Mouse (Mus musculus): ENCODE data around the gene Rhot1.

The Rhot1 gene

GRCm38 (mm10) chr11:80291004-80291403, 82.2 kb downstream of the Rhot1 start:
- no peak for DNase-seq

DNA sequence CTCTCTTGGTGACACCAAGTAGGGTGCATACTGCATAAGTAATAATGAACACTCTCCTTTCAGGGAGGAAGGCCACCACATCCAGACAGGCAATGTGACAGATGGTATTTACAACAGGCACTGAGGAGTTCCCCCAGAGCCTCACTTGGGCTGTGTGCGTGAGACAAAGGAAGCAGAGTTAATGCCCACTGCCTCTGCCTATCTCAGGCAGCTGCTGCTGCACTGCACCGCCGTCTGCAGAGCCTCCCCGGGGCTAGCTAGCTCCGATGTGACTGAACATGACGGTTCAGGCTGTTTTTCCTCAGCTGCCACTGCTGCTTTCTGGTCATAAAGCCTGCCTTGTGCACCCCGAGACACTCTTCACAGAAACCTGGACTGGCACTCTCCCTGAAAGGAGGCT, 83.6 kb downstream of the Rhot1 start:
- no peak for DNase-seq

- no peak for DNase-seq
Observed at GRCm38 (mm10) chr11:80295066-80295465, 86.2 kb downstream of the Rhot1 start.

DNA sequence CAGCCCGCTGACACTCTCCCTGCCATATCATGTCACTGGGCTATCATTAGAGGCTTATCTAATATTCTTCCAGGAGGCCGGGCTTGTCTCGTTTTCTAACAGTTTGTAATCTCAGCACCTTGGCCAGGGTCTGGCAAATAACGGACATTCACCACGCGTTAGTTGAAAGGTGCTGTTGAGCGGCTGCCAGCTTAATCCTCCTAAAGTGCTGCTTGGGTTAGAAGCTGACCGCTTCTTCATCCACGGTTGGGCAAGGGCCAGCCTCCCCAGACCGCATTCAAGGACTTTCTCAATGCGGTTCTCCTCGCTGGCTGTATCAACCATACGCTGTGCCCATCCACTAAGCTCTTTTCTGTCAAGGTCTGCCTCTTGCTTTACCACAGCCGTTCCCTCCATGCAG, 87.0 kb downstream of the Rhot1 start:
- no peak for DNase-seq

DNA sequence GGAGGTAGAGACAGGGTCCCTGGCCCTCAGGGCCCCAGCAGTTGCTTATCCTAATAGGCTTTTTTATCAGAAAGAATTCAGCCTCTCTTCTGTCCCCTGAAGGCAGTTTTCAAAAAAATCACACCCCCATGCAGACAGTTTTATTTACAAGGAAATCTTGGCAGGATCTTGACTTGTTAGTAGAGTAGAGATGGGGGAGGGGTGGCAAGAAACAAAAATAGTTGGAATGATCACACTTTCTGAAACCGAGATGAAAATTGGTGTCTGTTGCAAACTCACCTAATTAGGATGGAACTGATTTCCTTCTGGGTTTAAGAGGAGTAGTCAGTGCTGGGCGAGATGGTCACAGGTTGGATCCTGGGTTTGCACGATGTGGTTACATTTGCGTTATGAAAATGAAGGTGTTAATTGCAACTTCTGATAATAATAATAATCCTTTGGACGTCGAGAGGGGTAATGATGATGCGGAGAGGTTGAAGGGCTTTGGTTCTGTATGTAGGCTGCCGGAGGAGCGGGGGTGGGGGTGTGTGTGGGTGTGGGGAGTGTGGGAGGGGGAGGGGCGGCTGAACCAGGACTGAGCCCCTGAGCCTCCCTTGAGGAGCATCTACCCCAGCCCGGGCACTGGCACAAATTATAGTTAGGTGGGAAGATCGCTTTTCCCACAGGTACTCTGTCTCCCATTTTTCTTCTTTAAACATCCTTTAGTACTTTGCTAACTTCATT, 90.9 kb downstream of the Rhot1 start:
- DNase-seq = no peak

DNA sequence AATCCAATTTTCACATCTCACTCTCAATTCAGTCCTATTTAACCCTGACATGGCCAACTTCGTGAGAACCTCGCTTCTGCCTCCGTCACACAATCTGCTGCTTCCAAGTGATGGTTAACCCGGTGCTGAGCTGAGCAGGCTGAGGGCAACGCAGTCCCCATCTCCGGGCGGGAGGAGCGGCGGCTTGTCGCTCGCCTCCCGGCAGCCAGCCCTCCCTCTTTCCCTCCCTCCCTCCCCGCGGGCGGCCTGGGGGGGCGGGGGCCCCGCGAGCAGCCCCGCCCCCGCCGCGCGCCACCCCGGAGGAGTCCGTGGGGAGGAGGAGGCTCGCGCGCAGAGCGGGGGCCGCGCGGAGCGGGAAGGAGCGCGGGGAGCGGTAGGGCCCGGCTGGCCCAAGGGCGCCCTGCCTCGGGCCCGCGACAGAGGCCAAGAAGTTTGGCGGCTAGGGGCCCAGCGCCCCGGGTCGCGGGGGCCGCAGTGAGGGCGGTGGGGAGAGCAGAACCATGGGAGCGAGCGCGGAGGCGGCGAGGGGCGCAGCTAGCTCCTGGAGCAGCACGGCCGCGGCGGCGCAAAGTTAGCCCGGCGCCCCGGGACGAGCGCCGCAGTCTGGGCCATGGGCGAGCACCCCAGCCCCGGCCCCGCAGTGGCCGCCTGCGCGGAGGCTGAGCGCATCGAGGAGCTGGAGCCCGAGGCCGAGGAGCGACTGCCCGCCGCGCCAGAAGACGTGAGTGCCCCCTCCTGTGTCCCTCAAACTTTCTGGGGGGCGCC, 91.9 kb downstream of the Rhot1 start, which contains the start of gene Rhbdl3:
Gene Rhbdl3, plus strand, starts transcription at position 362 of the 765 bp plus-strand sequence.
- peak; percentile 17 for DNase-seq

DNA sequence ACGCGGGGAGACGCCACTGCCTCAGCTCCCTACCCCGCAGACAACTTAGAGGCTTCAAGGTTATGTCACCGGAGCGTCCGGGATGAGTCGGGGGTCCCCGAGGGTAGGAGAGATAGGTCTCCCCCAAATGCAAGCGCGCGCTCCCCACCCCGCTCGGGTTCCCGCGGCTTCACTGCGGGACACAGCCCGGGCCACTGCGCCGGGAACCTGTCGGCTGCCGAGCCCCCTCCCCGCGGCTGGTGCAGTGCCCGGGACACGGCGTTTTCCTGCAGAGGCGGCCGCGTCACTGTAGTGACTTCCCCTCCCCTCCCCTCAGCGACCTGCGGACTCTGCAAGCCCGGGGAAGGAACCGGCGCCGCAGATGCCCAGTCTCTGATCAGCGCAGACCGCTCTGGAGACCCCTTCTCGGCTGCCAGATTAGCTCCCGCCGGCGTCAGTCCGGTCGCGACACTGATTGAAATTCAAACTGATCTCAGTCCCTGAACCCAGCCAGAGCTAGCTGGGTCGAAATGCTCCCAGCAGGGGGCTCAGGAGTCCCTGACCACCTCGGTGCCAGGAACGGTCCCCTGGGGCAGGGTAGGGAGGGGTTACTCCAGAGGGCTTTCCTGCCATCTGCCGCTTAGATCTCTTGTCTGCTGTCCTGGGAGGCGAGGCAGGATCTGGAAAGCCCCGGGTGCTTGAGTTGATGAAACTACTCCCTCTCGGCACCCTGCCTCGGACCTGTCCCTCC, 92.7 kb downstream of the Rhot1 start:
- peak; percentile 13 for DNase-seq

DNA sequence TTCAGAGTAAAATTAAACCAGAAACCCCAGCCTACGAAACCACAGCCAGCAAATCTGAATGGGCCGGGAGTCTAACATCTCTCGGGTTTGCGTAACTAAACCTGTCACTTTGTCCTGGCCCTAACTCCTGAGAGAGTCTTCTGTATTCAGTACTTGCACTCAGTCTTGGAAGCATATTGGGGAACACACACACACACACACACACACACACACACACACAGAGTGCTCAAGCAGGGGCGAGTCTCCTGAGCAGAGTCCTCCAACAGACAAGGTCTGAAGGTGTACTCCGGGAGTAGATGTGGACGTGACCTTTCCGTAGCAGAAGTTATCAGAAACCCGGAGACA, 93.2 kb downstream of the Rhot1 start:
- DNase-seq = no peak

DNA sequence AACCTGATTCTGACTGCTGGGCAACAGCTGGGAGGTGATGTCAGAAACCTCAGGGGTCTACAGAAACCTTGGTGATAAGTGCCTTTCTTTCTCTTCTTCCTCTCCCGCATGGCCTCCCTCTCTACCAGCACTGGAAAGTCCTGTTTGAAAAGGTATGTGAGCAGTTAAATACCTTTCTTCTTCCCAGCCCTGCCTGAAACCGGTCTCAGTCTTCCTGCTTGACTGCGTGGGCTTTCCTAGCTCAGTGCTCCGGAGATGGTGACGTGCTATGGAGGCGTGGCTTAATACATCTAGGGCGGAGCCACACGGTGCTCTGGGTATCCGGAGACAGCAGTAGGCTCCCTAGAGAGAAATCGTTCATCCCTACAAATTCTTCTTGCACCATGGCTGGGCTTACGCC, 93.7 kb downstream of the Rhot1 start:
- DNase-seq = peak; percentile 28

DNA sequence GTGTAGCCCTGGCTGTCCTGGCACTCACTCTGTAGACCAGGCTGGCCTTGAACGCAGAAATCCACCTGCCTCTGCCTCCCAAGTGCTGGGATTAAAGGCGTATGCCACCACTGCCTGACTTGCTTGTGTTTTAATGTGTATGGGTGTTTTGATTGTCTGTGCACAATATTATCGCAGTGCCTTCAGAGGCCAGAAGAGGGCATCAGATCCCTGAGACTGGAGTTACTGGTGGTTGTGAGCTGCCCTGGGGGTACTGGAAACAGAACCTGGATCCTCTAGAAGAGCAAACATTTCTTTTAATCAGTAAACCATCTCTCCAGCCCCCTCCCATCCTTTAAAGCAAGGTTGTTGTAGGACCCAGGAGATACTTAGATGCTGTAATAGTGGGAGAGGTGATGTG, 94.9 kb downstream of the Rhot1 start:
- no peak for DNase-seq

- DNase-seq = no peak
Observed at GRCm38 (mm10) chr11:80304846-80305245, 96.0 kb downstream of the Rhot1 start.

DNA sequence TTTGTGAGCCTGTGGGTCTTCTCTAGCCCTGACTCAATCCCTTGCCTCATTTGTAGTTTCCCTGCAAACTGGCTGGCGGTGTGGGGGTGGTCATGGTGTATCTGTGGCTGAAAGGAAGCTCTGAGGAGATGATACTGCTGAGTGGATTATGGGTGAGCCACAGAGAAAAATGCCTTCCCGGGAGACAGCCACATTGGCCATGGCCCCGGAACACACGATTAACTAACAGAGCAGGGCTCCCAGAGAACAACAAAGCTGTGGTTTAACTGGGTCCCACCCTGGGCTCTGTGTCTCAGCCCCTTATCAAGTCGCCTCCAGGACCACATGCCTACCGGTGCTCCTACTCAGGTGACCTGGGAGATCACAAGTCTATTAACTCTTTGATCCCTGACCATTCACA, 99.7 kb downstream of the Rhot1 start:
- no peak for DNase-seq

DNA sequence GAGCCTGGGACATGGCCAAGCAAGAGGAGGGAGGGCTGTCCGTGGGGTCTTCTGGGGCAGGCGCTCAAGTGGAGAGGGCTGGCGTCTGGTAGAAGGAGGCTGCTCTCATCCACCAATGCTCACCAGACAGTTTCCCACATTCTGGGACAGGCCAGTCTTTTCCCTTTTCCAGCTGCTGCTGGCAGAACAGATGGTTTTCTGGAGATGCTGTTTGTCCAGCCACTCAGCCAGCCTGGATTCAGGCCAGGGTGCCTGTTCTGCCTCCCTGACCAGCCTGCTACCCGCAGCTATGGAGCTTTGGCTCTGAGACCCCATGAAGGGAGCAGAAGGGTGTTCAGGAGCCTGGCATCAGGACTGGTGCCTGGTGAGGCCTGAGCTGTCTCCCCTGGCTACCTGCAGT, 102.5 kb downstream of the Rhot1 start:
- DNase-seq = no peak

- no peak for DNase-seq
Observed at GRCm38 (mm10) chr11:80312049-80312448, 103.2 kb downstream of the Rhot1 start.

- no peak for DNase-seq
Observed at GRCm38 (mm10) chr11:80312565-80312964, 103.7 kb downstream of the Rhot1 start.

GRCm38 (mm10) chr11:80313462-80313861, 104.6 kb downstream of the Rhot1 start:
- no peak for DNase-seq

DNA sequence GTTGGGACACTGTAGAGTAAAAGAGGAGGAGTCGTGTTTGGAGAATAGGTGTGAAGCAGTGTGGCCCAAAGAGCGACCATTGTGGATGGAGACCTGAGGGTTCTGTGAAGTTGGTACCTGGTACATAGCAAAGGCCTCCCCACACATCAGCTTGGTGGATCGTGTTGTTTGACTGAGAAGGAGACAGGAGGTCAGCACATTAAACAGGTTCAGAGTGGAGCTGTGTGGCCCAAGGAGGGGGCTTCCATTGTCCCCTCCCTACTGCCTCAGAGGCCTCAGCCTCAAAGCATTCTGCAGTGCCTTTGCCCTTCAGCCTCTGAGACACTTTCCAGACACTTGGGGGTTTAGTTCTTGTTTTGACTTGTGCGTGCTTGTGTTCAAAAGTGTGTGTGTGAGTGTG, 105.1 kb downstream of the Rhot1 start:
- DNase-seq = no peak

DNA sequence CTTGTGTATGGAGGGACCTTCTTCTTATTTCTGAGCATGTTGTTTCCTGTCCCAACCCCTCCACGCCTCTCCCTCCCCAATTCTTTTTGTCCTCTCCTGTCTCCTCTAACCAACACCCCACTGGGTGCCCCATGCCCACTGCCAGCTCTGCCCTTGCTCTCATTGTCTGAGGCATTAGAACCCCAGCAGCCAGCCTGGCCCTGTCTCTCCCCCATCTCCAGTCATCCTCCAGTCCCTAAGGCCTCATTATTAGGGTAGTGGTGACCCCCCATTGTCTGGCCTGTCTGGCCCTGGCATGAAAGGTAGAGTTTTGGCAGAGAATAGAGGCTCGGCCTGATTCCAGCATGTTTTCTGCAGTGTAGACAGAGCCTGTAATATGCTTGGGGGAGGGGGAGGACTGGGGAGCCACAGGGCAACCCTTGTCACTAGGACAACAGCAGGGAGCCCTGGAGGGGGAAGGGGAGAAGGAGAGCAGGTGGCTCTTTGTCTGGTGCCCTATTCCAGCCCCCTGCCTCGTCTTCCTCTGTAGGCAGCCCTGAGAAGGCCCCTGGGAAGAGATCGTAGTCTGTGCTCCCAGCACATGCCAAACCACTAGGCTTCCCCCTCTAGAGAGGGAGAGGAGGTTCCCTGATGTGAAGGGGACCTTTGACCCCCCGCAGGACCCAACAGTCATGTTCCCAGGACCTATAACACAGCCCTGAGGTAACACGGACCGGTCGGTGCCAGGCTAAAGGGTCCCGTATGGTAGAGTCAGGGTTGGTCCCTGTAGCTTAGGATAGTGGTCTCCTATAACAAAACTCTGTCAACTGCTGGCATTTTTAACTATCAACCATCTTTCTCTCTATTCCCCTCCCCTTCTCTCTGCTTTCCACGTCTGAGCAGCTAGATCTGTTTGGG, 107.2 kb downstream of the Rhot1 start:
- peak; percentile 36 for DNase-seq
